Mouse (Mus musculus): ENCODE results near the gene Gm11020. TPM values are rescaled to one million over a fixed set of nuclear protein-coding genes. Genes with fewer than 3 reads are reported as not detected.
"Not testable (repeated sequence)": the region's sequence is repeated elsewhere in the genome, so short reads cannot be mapped to it uniquely, and the experiment has no call there.

The Gm11020 gene
- polyA plus RNA-seq (2012; rRNA removed), result not detected in 2 replicates

- H3K27ac ChIP-seq (ENCODE audit: insufficient read depth, low read length); H3K4me3 ChIP-seq (ENCODE audit: insufficient read depth, low read length); H3K4me1 ChIP-seq (ENCODE audit: control insufficient read depth, insufficient read depth, low read length): not testable (repeated sequence)
These were observed at the start of gene Gm11020 for GRCm38 (mm10) chr8:104321267-104321666. Gene Gm11020 (plus strand): TSS chr8:104321567.

- not testable (repeated sequence) for H3K4me1 ChIP-seq (ENCODE audit: control insufficient read depth, insufficient read depth, low read length); H3K4me3 ChIP-seq (ENCODE audit: insufficient read depth, low read length); H3K27ac ChIP-seq (ENCODE audit: insufficient read depth, low read length)
These were observed 28.3 kb upstream of the Gm11020 start, which contains the start of gene Cmtm2a for GRCm38 (mm10) chr8:104293081-104293480. Gene Cmtm2a (minus strand): TSS chr8:104293181.

- no peak overlapping the region for H3K4me3 ChIP-seq (ENCODE audit: insufficient read depth, low read length)
- no peaks in the 10 kb centered on the region for H3K4me1 ChIP-seq (ENCODE audit: control insufficient read depth, insufficient read depth, low read length)
- H3K27ac ChIP-seq (ENCODE audit: insufficient read depth, low read length), result no peak overlapping the region
- no peak for TF ChIP-seq POLR2A (IDR thresholded peaks at IDR 0.05; ENCODE audit: extremely low read depth, insufficient read depth, low read length)
- TF ChIP-seq CTCF (IDR thresholded peaks at IDR 0.05; ENCODE audit: extremely low read depth, insufficient read depth, low read length), result no peak
These were observed 27.0 kb upstream of the Gm11020 start for GRCm38 (mm10) chr8:104294396-104294795.

- H3K27ac ChIP-seq (ENCODE audit: insufficient read depth, low read length); H3K4me3 ChIP-seq (ENCODE audit: insufficient read depth, low read length); H3K4me1 ChIP-seq (ENCODE audit: control insufficient read depth, insufficient read depth, low read length): not testable (repeated sequence)
These were observed 19.8 kb upstream of the Gm11020 start for GRCm38 (mm10) chr8:104301577-104301976.

- not testable (repeated sequence) for H3K4me1 ChIP-seq (ENCODE audit: control insufficient read depth, insufficient read depth, low read length); H3K27ac ChIP-seq (ENCODE audit: insufficient read depth, low read length); H3K4me3 ChIP-seq (ENCODE audit: insufficient read depth, low read length)
These were observed 18.8 kb upstream of the Gm11020 start for GRCm38 (mm10) chr8:104302536-104302935.

- H3K4me3 ChIP-seq (ENCODE audit: insufficient read depth, low read length), result no peak overlapping the region
- H3K27ac ChIP-seq (ENCODE audit: insufficient read depth, low read length), result no peak overlapping the region
- H3K4me1 ChIP-seq (ENCODE audit: control insufficient read depth, insufficient read depth, low read length), result no peaks in the 10 kb centered on the region
- TF ChIP-seq POLR2A (IDR thresholded peaks at IDR 0.05; ENCODE audit: extremely low read depth, insufficient read depth, low read length) (no peak), CTCF (IDR thresholded peaks at IDR 0.05; ENCODE audit: extremely low read depth, insufficient read depth, low read length) (no peak)
These were observed 16.4 kb upstream of the Gm11020 start for GRCm38 (mm10) chr8:104304962-104305361.

- H3K4me3 ChIP-seq (ENCODE audit: insufficient read depth, low read length); H3K4me1 ChIP-seq (ENCODE audit: control insufficient read depth, insufficient read depth, low read length); H3K27ac ChIP-seq (ENCODE audit: insufficient read depth, low read length): not testable (repeated sequence)
These were observed 13.0 kb upstream of the Gm11020 start for GRCm38 (mm10) chr8:104308341-104308740.

GRCm38 (mm10) chr8:104309441-104310155 lies 11.8 kb upstream of the Gm11020 start, which contains the start of the genes Gm45711 and Cmtm1:
Gene Gm45711 (minus strand): TSS chr8:104310081.
Gene Cmtm1 (minus strand): TSS chr8:104310145.
- H3K27ac ChIP-seq (ENCODE audit: insufficient read depth, low read length); H3K4me1 ChIP-seq (ENCODE audit: control insufficient read depth, insufficient read depth, low read length); H3K4me3 ChIP-seq (ENCODE audit: insufficient read depth, low read length): not testable (repeated sequence)

GRCm38 (mm10) chr8:104312023-104312422 lies 9.3 kb upstream of the Gm11020 start:
- H3K4me1 ChIP-seq (ENCODE audit: control insufficient read depth, insufficient read depth, low read length); H3K27ac ChIP-seq (ENCODE audit: insufficient read depth, low read length); H3K4me3 ChIP-seq (ENCODE audit: insufficient read depth, low read length): not testable (repeated sequence)

GRCm38 (mm10) chr8:104313311-104313710 lies 8.1 kb upstream of the Gm11020 start:
- no peak overlapping the region for H3K4me3 ChIP-seq (ENCODE audit: insufficient read depth, low read length)
- H3K4me1 ChIP-seq (ENCODE audit: control insufficient read depth, insufficient read depth, low read length), result no peaks in the 10 kb centered on the region
- TF ChIP-seq CTCF (IDR thresholded peaks at IDR 0.05; ENCODE audit: extremely low read depth, insufficient read depth, low read length), result peak; percentile 56
- TF ChIP-seq POLR2A (IDR thresholded peaks at IDR 0.05; ENCODE audit: extremely low read depth, insufficient read depth, low read length), result no peak
- H3K27ac ChIP-seq (ENCODE audit: insufficient read depth, low read length), result no peak overlapping the region

GRCm38 (mm10) chr8:104321930-104322329 lies 563 bp downstream of the Gm11020 start, which contains the start of gene Cmtm2b:
Gene Cmtm2b (plus strand): TSS chr8:104322230.
- not testable (repeated sequence) for H3K27ac ChIP-seq (ENCODE audit: insufficient read depth, low read length); H3K4me1 ChIP-seq (ENCODE audit: control insufficient read depth, insufficient read depth, low read length); H3K4me3 ChIP-seq (ENCODE audit: insufficient read depth, low read length)

Data from cortical plate, adult 2 months (tissue).